Mouse (Mus musculus): ENCODE measurements at regions not wholly inside any gene's neighbourhood (a gene's known extent, or its start where the extent isn't known, plus 50 kb on each side); places are given as distances from the start of the nearest gene placed in this dataset.

DNA sequence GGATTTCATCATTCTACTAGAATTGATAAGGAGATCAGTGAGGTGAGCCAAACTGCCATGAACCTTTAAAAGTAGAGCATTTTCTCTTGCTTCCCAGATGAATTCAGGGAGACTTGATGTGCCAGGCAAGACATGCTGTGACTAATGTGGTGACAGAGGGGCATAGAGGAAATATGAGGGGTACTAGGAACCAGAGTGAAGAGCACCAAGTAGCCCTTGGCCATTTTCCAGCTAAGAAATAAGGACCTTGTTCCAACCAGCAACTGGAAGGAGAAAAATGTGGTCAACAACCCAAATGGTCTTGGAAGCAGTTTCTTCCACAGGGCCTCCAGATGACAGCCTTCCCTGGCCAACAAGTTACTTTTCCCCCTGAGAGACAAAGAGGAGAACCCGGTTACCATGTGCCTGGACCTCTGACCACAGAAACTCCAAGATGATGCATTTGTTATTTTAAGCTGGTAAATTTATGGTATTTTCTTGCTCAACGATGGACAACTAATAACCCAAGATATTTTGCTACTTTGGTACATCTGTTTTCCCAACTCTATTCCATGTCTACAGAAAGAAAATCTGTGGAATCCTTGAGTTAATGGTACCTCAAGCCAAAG, 351.8 kb downstream of the Osr1 start:
- in situ Hi-C loops (cut with MboI, MseI) = no loop called here

DNA sequence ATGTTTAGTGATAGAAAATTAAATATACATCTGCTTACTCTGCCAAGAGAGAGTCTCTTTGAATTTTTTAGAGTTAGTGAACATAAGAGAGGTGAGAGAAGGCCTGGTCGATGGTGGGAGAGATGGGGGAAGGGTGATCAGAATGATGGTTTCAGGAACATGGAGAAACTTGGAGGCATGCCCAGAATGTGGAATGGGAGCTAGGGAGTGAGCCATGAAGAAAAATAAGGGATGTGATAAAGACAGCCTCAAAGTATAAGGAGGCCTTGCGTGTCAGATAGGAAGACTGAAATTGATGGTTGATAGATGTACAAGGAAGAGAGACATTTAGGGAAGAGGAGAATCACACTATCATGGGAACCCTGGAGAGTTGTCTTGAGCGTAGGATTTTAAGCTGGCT, 354.6 kb downstream of the Osr1 start:
- in situ Hi-C loops (cut with MboI, MseI) = no loop called here

DNA sequence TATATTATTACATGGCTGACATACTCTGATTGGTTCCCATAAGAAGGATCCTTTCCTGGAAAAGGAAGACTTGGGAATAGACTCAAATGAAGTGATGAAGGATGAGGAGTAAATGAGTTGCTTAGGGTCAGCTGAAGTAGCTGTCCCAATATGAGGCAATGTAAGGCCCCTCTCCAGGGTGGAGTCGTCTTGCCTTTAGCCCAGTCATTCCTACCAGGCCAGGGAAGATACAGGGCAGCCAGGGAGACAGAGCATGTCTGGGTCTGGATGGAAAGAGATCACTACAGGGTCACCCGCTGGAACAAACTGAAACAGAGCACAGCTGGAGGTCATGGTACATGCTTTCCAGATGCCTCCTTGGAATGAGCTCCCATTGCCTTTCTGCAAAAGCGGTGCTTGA, 364.2 kb downstream of the Osr1 start:
- in situ Hi-C loops (cut with MboI, MseI) = no loop called here

DNA sequence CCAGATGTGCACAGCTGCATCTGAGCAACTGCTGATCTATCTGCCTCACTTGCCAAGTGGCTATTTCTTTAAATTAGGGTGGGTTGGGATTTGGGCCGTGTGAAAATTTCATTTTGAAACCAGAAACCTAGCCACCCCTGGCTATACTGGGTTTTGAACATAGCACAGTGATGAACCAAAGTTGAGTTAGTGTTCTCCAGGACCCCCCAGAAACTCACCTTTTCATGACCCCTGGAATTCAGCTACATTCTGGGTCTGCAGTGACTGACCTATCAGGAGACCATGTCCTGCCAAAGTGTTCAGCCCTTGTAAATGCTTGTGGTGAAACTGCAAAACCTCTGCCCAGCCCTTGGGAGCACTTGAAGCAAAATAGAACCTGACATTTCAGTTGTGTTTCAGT, 371.4 kb downstream of the Osr1 start:
- in situ Hi-C loops (cut with MboI, MseI) = no loop called here

DNA sequence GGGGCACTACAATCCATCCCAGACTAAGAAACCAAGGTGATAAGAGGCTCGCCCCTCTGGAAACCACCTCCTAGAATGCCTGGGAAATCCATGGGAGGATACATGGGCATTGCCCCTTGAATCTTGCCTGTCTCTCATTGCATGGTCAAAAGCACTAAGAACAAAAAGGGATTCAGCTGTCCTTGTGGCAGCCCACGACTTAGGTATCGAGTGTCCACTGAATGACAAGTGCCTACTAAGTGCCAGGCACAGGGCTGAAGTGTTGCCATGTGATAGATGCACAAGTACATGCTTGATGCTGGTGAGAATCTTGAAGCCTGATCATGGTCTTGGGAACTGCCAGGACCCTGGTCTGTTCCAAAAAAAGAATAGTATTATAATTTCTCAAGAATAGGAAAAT, 371.9 kb downstream of the Osr1 start:
- in situ Hi-C loops (cut with MboI, MseI) = no loop called here

GRCm38 (mm10) chr12:9948784-9949183, 378.9 kb downstream of the Osr1 start:
- in situ Hi-C loops (cut with MboI, MseI) = no loop called here

GRCm38 (mm10) chr12:9952372-9952771, 382.5 kb downstream of the Osr1 start:
- in situ Hi-C loops (cut with MboI, MseI) = no loop called here

- in situ Hi-C loops (cut with MboI, MseI) = no loop called here
These were observed 384.4 kb downstream of the Osr1 start for GRCm38 (mm10) chr12:9954178-9954888.

DNA sequence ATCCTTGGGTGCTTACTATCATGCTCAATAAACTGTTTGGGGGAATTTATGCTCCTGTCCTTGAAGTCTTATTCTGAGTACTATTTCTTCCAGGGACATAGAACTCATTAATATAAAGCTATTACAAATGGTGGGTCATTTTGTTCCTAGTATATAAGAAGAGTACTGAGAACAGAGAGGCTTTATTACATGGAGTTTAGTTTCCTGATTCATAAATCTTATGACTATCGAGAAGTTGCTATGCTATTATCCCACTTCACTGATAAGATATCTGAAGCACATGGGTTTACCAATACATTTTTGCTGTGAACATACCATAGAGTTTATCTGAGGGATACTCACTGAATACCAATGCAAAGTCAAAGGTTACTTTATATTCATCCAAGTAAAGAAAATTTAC, 399.5 kb downstream of the Osr1 start:
- in situ Hi-C loops (cut with MboI, MseI) = no loop called here

GRCm38 (mm10) chr12:9970771-9971170, 399.0 kb upstream of the Nt5c1b start:
- in situ Hi-C loops (cut with MboI, MseI) = no loop called here

- in situ Hi-C loops (cut with MboI, MseI) = no loop called here
These were observed 391.2 kb upstream of the Nt5c1b start for GRCm38 (mm10) chr12:9978494-9979112.

GRCm38 (mm10) chr12:9979113-9979507, 390.7 kb upstream of the Nt5c1b start:
- in situ Hi-C loops (cut with MboI, MseI) = no loop called here

- in situ Hi-C loops (cut with MboI, MseI) = no loop called here
These were observed 378.5 kb upstream of the Nt5c1b start for GRCm38 (mm10) chr12:9991305-9991704.

- in situ Hi-C loops (cut with MboI, MseI) = no loop called here
These were observed 374.1 kb upstream of the Nt5c1b start for GRCm38 (mm10) chr12:9995670-9996069.

DNA sequence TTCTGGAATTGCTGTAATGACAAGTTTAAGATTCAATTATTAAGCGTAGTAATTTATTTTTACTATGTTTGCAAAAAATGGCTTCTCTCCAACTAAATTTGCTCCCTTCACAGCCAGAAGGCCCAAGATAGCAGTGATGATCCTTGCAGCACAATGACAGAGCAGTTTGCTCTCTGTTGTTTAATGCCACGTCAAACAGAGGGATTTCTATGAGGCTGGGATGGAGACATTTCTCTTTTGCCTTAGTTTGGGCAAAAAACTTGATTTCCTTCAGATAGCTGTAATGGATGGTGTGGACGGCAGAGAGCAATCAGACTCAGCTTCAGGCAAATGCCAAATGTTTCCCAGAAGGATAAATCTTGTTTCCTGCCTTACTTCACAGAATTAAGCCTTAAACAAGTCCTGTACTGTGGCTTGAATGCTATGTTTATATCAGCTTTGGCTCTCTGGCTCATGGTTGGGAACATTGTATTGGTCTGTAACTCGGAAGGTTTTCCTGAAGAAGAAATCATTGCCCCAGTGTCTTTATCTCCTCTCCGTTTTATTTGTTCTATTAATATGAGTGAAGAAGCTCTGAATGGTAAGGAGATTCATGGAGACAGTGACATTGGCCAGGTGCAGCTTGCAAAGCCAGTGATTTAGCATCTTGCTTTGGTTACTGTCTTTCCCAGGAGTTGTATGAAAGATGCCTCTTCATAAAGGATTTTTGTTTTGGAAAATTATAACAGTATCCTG, 373.2 kb upstream of the Nt5c1b start:
- in situ Hi-C loops (cut with MboI, MseI) = no loop called here

- in situ Hi-C loops (cut with MboI, MseI) = no loop called here
These were observed 372.6 kb upstream of the Nt5c1b start for GRCm38 (mm10) chr12:9997190-9997561.

DNA sequence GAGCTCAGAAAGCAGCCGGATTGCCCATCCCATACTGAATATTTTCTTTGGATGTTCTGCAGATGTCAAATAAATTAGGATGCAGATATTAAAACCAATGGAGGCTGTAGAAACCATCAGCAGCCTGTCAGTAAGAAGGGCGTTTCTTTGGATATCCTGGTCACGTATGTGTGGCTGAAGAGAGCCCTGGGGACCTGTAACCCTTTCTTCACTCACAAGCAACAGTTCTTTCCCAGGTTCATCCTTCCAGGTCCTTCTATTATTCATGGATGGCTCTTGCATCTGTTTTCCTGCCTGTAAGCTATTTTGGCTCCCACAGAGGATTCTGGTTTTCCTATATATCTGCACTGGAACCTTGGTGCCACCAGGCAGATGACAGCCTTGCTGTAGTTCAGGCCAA, 372.2 kb upstream of the Nt5c1b start:
- in situ Hi-C loops (cut with MboI, MseI) = no loop called here

DNA sequence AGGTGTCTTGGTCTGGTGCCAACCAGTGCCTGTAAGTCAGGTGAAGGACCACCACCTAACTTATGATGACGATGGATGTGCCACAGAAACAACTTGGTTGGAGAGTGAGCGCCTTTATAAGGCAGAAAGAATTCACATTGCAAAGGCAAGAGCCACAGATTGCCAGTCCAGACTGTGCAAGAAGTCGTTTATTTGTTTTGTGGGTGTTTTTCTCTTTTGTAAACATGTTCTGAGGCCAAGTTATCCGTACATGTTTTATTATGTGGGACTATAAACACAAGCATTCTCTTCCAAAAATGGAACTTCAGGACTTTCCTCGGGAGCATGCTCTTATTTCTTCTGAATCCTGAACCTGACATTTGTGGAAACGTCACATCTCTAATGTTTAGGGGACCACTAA, 369.8 kb upstream of the Nt5c1b start:
- in situ Hi-C loops (cut with MboI, MseI) = loop anchor here (25.0 kb wide), 1 partner anchor 437 kb away; no protein-coding TSS in a partner anchor

- in situ Hi-C loops (cut with MboI, MseI) = loop anchor here (25.0 kb wide), 1 partner anchor 429 kb away; no protein-coding TSS in a partner anchor
These were observed 361.3 kb upstream of the Nt5c1b start for GRCm38 (mm10) chr12:10008473-10008872.

GRCm38 (mm10) chr12:10016710-10017581, 352.8 kb upstream of the Nt5c1b start:
- in situ Hi-C loops (cut with MboI, MseI) = loop anchor here (25.0 kb wide), 1 partner anchor 420 kb away; no protein-coding TSS in a partner anchor

- in situ Hi-C loops (cut with MboI, MseI) = no loop called here
These were observed 334.3 kb upstream of the Nt5c1b start for GRCm38 (mm10) chr12:10035479-10035878.

All from T-helper 2 cell (primary cell).